In genomic region chr7:79284160-79284888, GRCm38 (mm10) we compare ENCODE assay signal across 13 mouse cellular contexts. TPM values are rescaled to one million over a fixed set of nuclear protein-coding genes. Genes with fewer than 3 reads are reported as not detected.
A peak's percentile ranks its signal among the peaks of the same experiment; 100 is the strongest.
DNase-seq lines count a peak whose midpoint lies in the region; ATAC-seq and TF ChIP-seq lines count a peak whose summit lies in the region.
"Had no signal": no experiment of that assay in that cellular context is flagged by ENCODE, and none has a peak within 500 bp of the region (broad histone marks: within the 10 kb centered on the region; RNA-seq: fewer than 3 reads in every experiment).

No protein-coding gene starts in this region.

- H3K4me3 ChIP-seq in heart, postnatal 0 days (ENCODE audit: low read depth, low read length), result no peak overlapping the region
- H3K4me3 ChIP-seq in MEL (ENCODE audit: control insufficient read depth in 1 of 2, insufficient read depth in 1 of 2, low read depth in 2 of 2, low read length in 2 of 2), result no peak overlapping the region
- H3K4me3 ChIP-seq in midbrain, embryonic 13.5 days (replicated peaks), result no peak overlapping the region
- H3K4me3 ChIP-seq: limb, embryonic 12.5 days had no signal

- no peak for TF ChIP-seq RAD21 in MEL (IDR thresholded peaks at IDR 0.05; ENCODE audit: low read depth, low read length)

- WGBS in heart, postnatal 0 days, result 58% methylated on average over 14 of the region's 14 CpGs
- WGBS in midbrain, embryonic 13.5 days, result 26% methylated on average over 14 of the region's 14 CpGs

- intact Hi-C loops in heart, postnatal 25 days (cut with DNase I), result no loop called here

- TF ChIP-seq CTCF in heart, postnatal 0 days (IDR thresholded peaks at IDR 0.05; ENCODE audit: low read depth), result no peak
- no peak for TF ChIP-seq CTCF in MEL (IDR thresholded peaks at IDR 0.05 in 2 of 3, conservative IDR thresholded peaks at IDR 0.05 in 1 of 3; ENCODE audit: control insufficient read depth in 1 of 3, insufficient read depth in 1 of 3, low read depth in 2 of 3, low read length in 3 of 3, poor library complexity in 1 of 3, severe bottlenecking in 1 of 3)

- TF ChIP-seq EP300 in heart, postnatal 0 days (IDR thresholded peaks at IDR 0.05; ENCODE audit: low read depth), result no peak
- peak; percentile 53 to 83; a peak in 3 of 4 replicates for TF ChIP-seq EP300 in MEL (IDR thresholded peaks at IDR 0.05; ENCODE audit: low read depth in 1 of 2, low read length in 2 of 2)

- H3K9me3 ChIP-seq in heart, postnatal 0 days (replicated peaks; ENCODE audit: control insufficient read depth, low read length), result no peaks in the 10 kb centered on the region
- H3K9me3 ChIP-seq in MEL (replicated peaks; ENCODE audit: insufficient read depth, low read length), result no peaks in the 10 kb centered on the region
- no peaks in the 10 kb centered on the region for H3K9me3 ChIP-seq in midbrain, embryonic 13.5 days
- H3K9me3 ChIP-seq: limb, embryonic 12.5 days had no signal

- ATAC-seq in heart, postnatal 0 days (ENCODE audit: insufficient read depth, low read depth), result no peak
- peak; percentile 21; the same call in 1 of the 2 replicates for ATAC-seq in common myeloid progenitor, adult 5-6 weeks (replicated peaks; ENCODE audit: low read depth, poor library complexity, severe bottlenecking)
- no peak for ATAC-seq in midbrain, embryonic 13.5 days
- ATAC-seq: forebrain, embryonic 16.5 days had no signal

- peak overlapping the region; percentile 26; the same call in 1 of the 2 replicates for H3K27ac ChIP-seq in heart, postnatal 0 days (ENCODE audit: low read depth)
- H3K27ac ChIP-seq in MEL (ENCODE audit: control insufficient read depth, low read depth, low read length), result peak overlapping the region; percentile 53
- H3K27ac ChIP-seq in midbrain, embryonic 13.5 days, result peak overlapping the region; percentile 0; the same call in 1 of the 2 replicates
- H3K27ac ChIP-seq: limb, embryonic 12.5 days had no signal

- H3K27me3 ChIP-seq in heart, postnatal 0 days (ENCODE audit: control insufficient read depth, insufficient read depth, low read length), result no peaks in the 10 kb centered on the region
- H3K27me3 ChIP-seq in MEL (ENCODE audit: control insufficient read depth in 1 of 2, insufficient read depth in 2 of 2, low read length in 2 of 2), result no peaks in the 10 kb centered on the region
- no peaks in the 10 kb centered on the region for H3K27me3 ChIP-seq in midbrain, embryonic 13.5 days
- H3K27me3 ChIP-seq: limb, embryonic 12.5 days had no signal

- peaks cover 31% of the 10 kb centered on the region for H3K79me2 ChIP-seq in MEL (ENCODE audit: control insufficient read depth, insufficient read depth, low read length, poor library complexity)

- no peak overlapping the region for H3K9ac ChIP-seq in heart, postnatal 0 days (replicated peaks; ENCODE audit: low read depth, low read length)
- peak overlapping the region; percentile 4; the same call in 1 of the 2 replicates for H3K9ac ChIP-seq in MEL (ENCODE audit: control insufficient read depth, low read depth, low read length, poor library complexity, severe bottlenecking)
- no peak overlapping the region for H3K9ac ChIP-seq in midbrain, embryonic 13.5 days (replicated peaks)
- H3K9ac ChIP-seq: limb, embryonic 12.5 days had no signal

- H3K4me2 ChIP-seq in heart, postnatal 0 days (ENCODE audit: low read depth, low read length), result no peak overlapping the region
- H3K4me2 ChIP-seq in midbrain, embryonic 13.5 days (replicated peaks), result no peak overlapping the region
- H3K4me2 ChIP-seq: limb, embryonic 12.5 days had no signal

- H3K36me3 ChIP-seq in heart, postnatal 0 days (replicated peaks; ENCODE audit: control insufficient read depth, insufficient read depth, low read length), result no peaks in the 10 kb centered on the region
- peaks cover 0 to 34% of the 10 kb centered on the region in 2 experiments; a peak in 3 of 4 replicates for H3K36me3 ChIP-seq in MEL (ENCODE audit: control insufficient read depth in 1 of 2, insufficient read depth in 2 of 2, low read length in 2 of 2)
- no peaks in the 10 kb centered on the region for H3K36me3 ChIP-seq in midbrain, embryonic 13.5 days

- DNase-seq in heart, postnatal 0 days (ENCODE audit: low spot score), result no peak
- DNase-seq in heart, postnatal 25 days (ENCODE audit: low spot score), result no peak
- DNase-seq in MEL (ENCODE audit: low read depth, low spot score) (peak; percentile 77), adipocyte (ENCODE audit: low spot score) (no peak)
- no peak for DNase-seq in cerebellum, adult 11 months
- DNase-seq: adrenal gland, adult 8-10 months; embryo, embryonic 11 days; kidney, postnatal 36 days; right cerebral cortex, postnatal 25 days had no signal

- TF ChIP-seq POLR2A in MEL (IDR thresholded peaks at IDR 0.05; ENCODE audit: control insufficient read depth in 1 of 2, insufficient read depth in 1 of 2, low read depth in 1 of 2, low read length in 2 of 2, poor library complexity in 1 of 2), result no peak

- H3K4me1 ChIP-seq in heart, postnatal 0 days (ENCODE audit: control insufficient read depth, insufficient read depth), result peaks cover 15% of the 10 kb centered on the region; the same call in 1 of the 2 replicates
- peaks cover 22 to 40% of the 10 kb centered on the region in 2 experiments for H3K4me1 ChIP-seq in MEL (ENCODE audit: control insufficient read depth in 1 of 2, insufficient read depth in 2 of 2, low read length in 2 of 2)
- peaks cover 49% of the 10 kb centered on the region for H3K4me1 ChIP-seq in midbrain, embryonic 13.5 days (replicated peaks)

TF ChIP-seq in MEL, 35 proteins besides CTCF, POLR2A, EP300 and RAD21:
- TF ChIP-seq ZNF384 (IDR thresholded peaks at IDR 0.05; ENCODE audit: low read depth, low read length) (peak; percentile 53), ELF1 (IDR thresholded peaks at IDR 0.05; ENCODE audit: low read depth, low read length) (no peak), MEF2A (IDR thresholded peaks at IDR 0.05; ENCODE audit: extremely low read depth, insufficient replicate concordance, low read depth, low read length, poor library complexity, severe bottlenecking) (no peak), RCOR1 (IDR thresholded peaks at IDR 0.05; ENCODE audit: low read depth, low read length) (peak; percentile 56; the same call in 1 of the 2 replicates), SIN3A (IDR thresholded peaks at IDR 0.05; ENCODE audit: low read length) (peak; percentile 67), ETS1 (IDR thresholded peaks at IDR 0.05; ENCODE audit: low read depth, low read length) (peak; percentile 54; the same call in 1 of the 2 replicates), SMC3 (IDR thresholded peaks at IDR 0.05; ENCODE audit: low read depth, low read length) (no peak), GATA1 (IDR thresholded peaks at IDR 0.05; ENCODE audit: low read depth, low read length) (peak; percentile 77), E2F4 (IDR thresholded peaks at IDR 0.05; ENCODE audit: borderline replicate concordance, low read depth, low read length) (no peak), MXI1 (IDR thresholded peaks at IDR 0.05; ENCODE audit: low read depth, low read length) (peak; percentile 81; the same call in 1 of the 2 replicates), TAL1 (IDR thresholded peaks at IDR 0.05; ENCODE audit: low read length) (peak; percentile 51), MAX (IDR thresholded peaks at IDR 0.05; ENCODE audit: low read length) (0 out of 2 replicates have a peak, but pooled peaks have one; percentile 31), GABPA (IDR thresholded peaks at IDR 0.05; ENCODE audit: low read depth, low read length) (no peak), TCF12 (IDR thresholded peaks at IDR 0.05; ENCODE audit: low read depth, low read length) (peak; percentile 88)
TF ChIP-seq in MEL: peak in this region for 9.

RNA-seq across cellular contexts. Expression of gene Abhd2, which starts 11.3 kb away (rescaled TPM):
- total RNA-seq in heart, postnatal 0 days (2014; rRNA removed; ENCODE audit: low replicate concordance), result 14.5 and 16.6 TPM in 2 replicates
- polyA plus RNA-seq in heart, postnatal 0 days (2015; fragmentation: Nextera tagmentation; extraction: Ambion mirVana), result 3.4 and 4.2 TPM in 2 replicates
- total RNA-seq in heart, postnatal 25 days (2021), result 10 to 100 TPM; 30.4 to 41.5 TPM
- total RNA-seq in MEL (2012; rRNA removed), result 13.6 and 13.7 TPM in 2 replicates
- 10 to 100 TPM in 1 of 2 experiments, not detected in 1; 32.0 TPM for polyA plus RNA-seq in MEL (2012; ENCODE audit: insufficient read depth in 1 of 2, insufficient read length in 2 of 2, low read depth in 1 of 2, low replicate concordance in 2 of 2, missing spikeins in 1 of 2)
- 28.3 and 32.5 TPM in 2 replicates for total RNA-seq in common myeloid progenitor, adult 5-6 weeks (2017)
- 16.4 and 16.5 TPM in 2 replicates for polyA plus RNA-seq in midbrain, embryonic 13.5 days (2015; fragmentation: Nextera tagmentation; extraction: Ambion mirVana)

Comparison
In these comparisons a context has a peak if more than half of its experiments do, and no peak if none do; other contexts are left out.
1. H3K27ac ChIP-seq: peak in every context shown above with its lines; median percentile 53 in MEL; 26 in heart, postnatal 0 days; 0 in midbrain, embryonic 13.5 days.